Mouse (Mus musculus) CH12.LX (cell line): Measurements from ENCODE around the gene Eefsec.

Source experiments
- CTCF ChIP-seq, 2 experiments: IDR thresholded peaks in 1 of 2; conservative IDR thresholded peaks in 1 of 2; 2 replicates each; pipeline ENCODE4 v1.5.1; 2011 to 2012; ENCODE audit warnings: low read depth in 2 of 2, low read length in 2 of 2, improper control_type of control experiment in 1 of 2, inconsistent platforms in 1 of 2, mild to moderate bottlenecking in 1 of 2, moderate library complexity in 1 of 2
- JUND ChIP-seq: conservative IDR thresholded peaks from 2 replicates; pipeline ENCODE4 v1.6.1; 2011; ENCODE audit warnings: low read depth, low read length, improper control_type of control experiment
- MAFK ChIP-seq: IDR thresholded peaks from 2 replicates; pipeline ENCODE4 v1.6.1; 2011; ENCODE audit warnings: low read length, improper control_type of control experiment; ENCODE audit not compliant: insufficient replicate concordance
- POLR2A ChIP-seq: IDR thresholded peaks from 2 replicates; pipeline ENCODE4 v1.6.1; 2011; ENCODE audit warnings: low read depth, mild to moderate bottlenecking, improper control_type of control experiment, low read length
- POLR2AphosphoS2 ChIP-seq: IDR thresholded peaks from 2 replicates; pipeline ENCODE4 v1.6.1; 2011; ENCODE audit warnings: low read depth, low read length, improper control_type of control experiment
- SMC3 ChIP-seq: IDR thresholded peaks from 2 replicates; pipeline ENCODE4 v1.6.1; 2011; ENCODE audit warnings: low read depth, low read length, improper control_type of control experiment
- ZC3H11A ChIP-seq: IDR thresholded peaks from 2 replicates; pipeline ENCODE4 v1.6.1; 2012; ENCODE audit warnings: low read depth, mild to moderate bottlenecking, inconsistent platforms, low read length, improper control_type of control experiment
- ZMIZ1 ChIP-seq: IDR thresholded peaks from 2 replicates; pipeline ENCODE4 v1.6.1; 2012; ENCODE audit warnings: low read depth, mild to moderate bottlenecking, inconsistent platforms, low read length, improper control_type of control experiment

DNA sequence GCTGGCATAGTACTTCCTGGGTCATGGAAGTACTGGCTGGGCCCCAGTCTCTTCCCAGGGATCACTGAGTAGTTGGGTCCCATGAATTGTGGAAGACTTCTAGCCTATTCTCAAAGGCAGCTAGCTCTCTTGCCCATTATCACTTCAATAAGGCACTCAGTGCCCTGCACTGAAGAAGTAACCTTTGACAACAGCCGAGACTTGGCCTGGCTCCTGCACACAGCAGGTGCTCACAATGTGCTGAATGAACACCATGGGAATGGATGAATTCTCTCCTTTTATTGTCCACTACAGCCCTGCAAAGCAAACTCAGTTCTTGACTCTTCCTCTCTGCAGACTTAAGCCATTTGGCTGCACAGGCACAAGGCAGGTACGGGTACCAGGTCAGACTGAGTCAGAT, 101.0 kb downstream of the Eefsec start:
- TF ChIP-seq CTCF (conservative IDR thresholded peaks at IDR 0.05 in 1 of 2, IDR thresholded peaks at IDR 0.05 in 1 of 2; ENCODE audit: low read depth in 2 of 2, low read length in 2 of 2), result no peak
- TF ChIP-seq MAFK, result no peak
- TF ChIP-seq ZMIZ1, result no peak
- no peak for TF ChIP-seq POLR2AphosphoS2
- no peak for TF ChIP-seq ZC3H11A
- no peak for TF ChIP-seq SMC3
- TF ChIP-seq JUND, result no peak
- no peak for TF ChIP-seq POLR2A
